Mouse (Mus musculus) T-helper 2 cell (primary cell): ENCODE measurements around the gene Prr19.

Experiments used
- in situ Hi-C: fragments of 300-600 bp; cut with MboI, MseI; formaldehyde crosslinking; loops from one replicate; pipeline ENCODE4 v1.15.1; 2025; ENCODE audit warnings: high pct_unique_total_duplicates

Prr19 gene

GRCm38 (mm10) chr7:25316532-25317445 is 15.6 kb downstream of the Prr19 start, which contains the start of gene Megf8:
Megf8 (plus strand) TSS chr7:25317164.
- in situ Hi-C loops = no loop called here

- in situ Hi-C loops = no loop called here
Observed at GRCm38 (mm10) chr7:25317446-25317999, 16.3 kb downstream of the Prr19 start.

- in situ Hi-C loops = no loop called here
Observed at GRCm38 (mm10) chr7:25322058-25322484, 20.9 kb downstream of the Prr19 start.

- in situ Hi-C loops = no loop called here
Observed at GRCm38 (mm10) chr7:25323219-25323618, 22.0 kb downstream of the Prr19 start.

- in situ Hi-C loops = loop anchor here (5.0 kb wide), 1 partner anchor 37 kb away; no protein-coding TSS in a partner anchor
Observed at GRCm38 (mm10) chr7:25325431-25325830, 24.2 kb downstream of the Prr19 start.

GRCm38 (mm10) chr7:25326233-25326632 is 25.0 kb downstream of the Prr19 start:
- in situ Hi-C loops = loop anchor here (5.0 kb wide), 1 partner anchor 36 kb away; no protein-coding TSS in a partner anchor

GRCm38 (mm10) chr7:25333596-25334307 is 32.5 kb downstream of the Prr19 start:
- in situ Hi-C loops = loop anchor here (10.0 kb wide), 1 partner anchor 231 kb away; no protein-coding TSS in a partner anchor

GRCm38 (mm10) chr7:25334472-25334871 is 33.3 kb downstream of the Prr19 start:
- in situ Hi-C loops = loop anchor here (10.0 kb wide), 1 partner anchor 230 kb away; no protein-coding TSS in a partner anchor

- in situ Hi-C loops = loop anchor here (10.0 kb wide), 1 partner anchor 225 kb away; no protein-coding TSS in a partner anchor
Observed at GRCm38 (mm10) chr7:25339329-25339728, 38.1 kb downstream of the Prr19 start.

GRCm38 (mm10) chr7:25341000-25341784 is 40.0 kb downstream of the Prr19 start:
- in situ Hi-C loops = no loop called here

GRCm38 (mm10) chr7:25348861-25349260 is 47.6 kb downstream of the Prr19 start:
- in situ Hi-C loops = no loop called here
